8 mouse cellular contexts compared by ENCODE assay signal in the genomic region with DNA sequence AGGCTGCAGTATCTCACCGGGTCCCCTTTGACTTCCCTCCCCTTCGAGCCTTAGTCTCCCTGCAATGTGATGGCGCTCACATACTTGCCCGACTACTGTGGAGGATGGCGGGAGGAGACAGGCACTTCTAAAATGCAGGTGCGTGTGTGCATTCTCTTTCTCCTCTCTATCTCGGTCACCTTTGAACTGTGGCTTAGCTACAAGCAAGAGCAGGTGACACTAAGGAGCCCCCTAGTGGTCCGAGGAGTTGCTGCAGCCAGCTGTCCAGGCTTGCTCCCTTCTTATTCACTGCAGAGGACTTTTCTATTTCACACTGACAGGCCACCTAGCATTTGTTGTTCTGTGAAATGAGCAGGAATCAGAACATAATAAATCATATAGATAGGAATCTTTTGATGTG. TPM values are rescaled to one million over a fixed set of nuclear protein-coding genes. Genes with fewer than 3 reads are reported as not detected.
A peak's percentile ranks its signal among the peaks of the same experiment; 100 is the strongest.
DNase-seq lines count a peak whose midpoint lies in the region; ATAC-seq lines count a peak whose summit lies in the region.

No protein-coding gene starts in this region.

- H3K36me3 ChIP-seq in intestine, embryonic 14.5 days (ENCODE audit: control insufficient read depth, insufficient read depth, low read length), result no peaks in the 10 kb centered on the region
- H3K36me3 ChIP-seq in limb, embryonic 10.5 days, result no peaks in the 10 kb centered on the region
- H3K36me3 ChIP-seq in midbrain, embryonic 11.5 days (ENCODE audit: control insufficient read depth, insufficient read depth, low read length), result no peaks in the 10 kb centered on the region
- H3K36me3 ChIP-seq in splenic B cell, adult 2 months (ENCODE audit: control insufficient read depth, insufficient read depth, low read length, poor library complexity, severe bottlenecking), result no peaks in the 10 kb centered on the region

- H3K4me2 ChIP-seq in intestine, embryonic 14.5 days (ENCODE audit: low read length), result peak overlapping the region; percentile 25; the same call in 1 of the 2 replicates
- H3K4me2 ChIP-seq in midbrain, embryonic 11.5 days, result peak overlapping the region; percentile 36

- H3K4me3 ChIP-seq in intestine, embryonic 14.5 days (ENCODE audit: low read depth, low read length), result no peak overlapping the region
- peak overlapping the region; percentile 27 for H3K4me3 ChIP-seq in limb, embryonic 10.5 days
- H3K4me3 ChIP-seq in midbrain, embryonic 11.5 days (ENCODE audit: low read depth, low read length), result no peak overlapping the region

- H3K27me3 ChIP-seq in intestine, embryonic 14.5 days (replicated peaks; ENCODE audit: control insufficient read depth, insufficient read depth, low read length), result no peaks in the 10 kb centered on the region
- H3K27me3 ChIP-seq in limb, embryonic 10.5 days (ENCODE audit: low read depth, poor library complexity, severe bottlenecking), result peaks cover 27% of the 10 kb centered on the region
- no peaks in the 10 kb centered on the region for H3K27me3 ChIP-seq in midbrain, embryonic 11.5 days (ENCODE audit: control insufficient read depth, insufficient read depth, low read length)
- no peaks in the 10 kb centered on the region for H3K27me3 ChIP-seq in splenic B cell, adult 2 months (ENCODE audit: control insufficient read depth, insufficient read depth, low read length, poor library complexity, severe bottlenecking)

- H3K9ac ChIP-seq in intestine, embryonic 14.5 days (ENCODE audit: low read length), result no peak overlapping the region
- H3K9ac ChIP-seq in midbrain, embryonic 11.5 days (ENCODE audit: low read length), result no peak overlapping the region

- peak; percentile 75 for ATAC-seq in intestine, embryonic 14.5 days (replicated peaks; ENCODE audit: low FRiP score, low TSS enrichment, low read depth)
- ATAC-seq in midbrain, embryonic 11.5 days (ENCODE audit: low FRiP score), result peak; percentile 64

- no peak overlapping the region for H3K27ac ChIP-seq in intestine, embryonic 14.5 days (ENCODE audit: low read depth)
- H3K27ac ChIP-seq in limb, embryonic 10.5 days, result no peak overlapping the region
- 0 out of 2 replicates have a peak overlapping the region, but pooled peaks have one; percentile 30 for H3K27ac ChIP-seq in midbrain, embryonic 11.5 days (ENCODE audit: low read depth, low read length)

- peak; percentile 70 for DNase-seq in ovary, postnatal 36 days (ENCODE audit: low spot score)
- DNase-seq in ovary, postnatal 10 days (ENCODE audit: low spot score), result no peak
- peak; percentile 82 to 83 for DNase-seq in cerebellum, postnatal 36 days
- DNase-seq in gastrocnemius, adult 8-10 months (ENCODE audit: low spot score in 2 of 2), result peak; percentile 57 to 67
- peak; percentile 84 for DNase-seq in intestine, embryonic 14.5 days (ENCODE audit: low spot score)
- peak; percentile 84 for DNase-seq in limb, embryonic 10.5 days (ENCODE audit: low spot score)
- DNase-seq in midbrain, embryonic 11.5 days (ENCODE audit: low spot score, missing footprints), result peak; percentile 96
- peak; percentile 67 for DNase-seq in splenic B cell, adult 2 months (ENCODE audit: low read depth, low spot score)

- 0 out of 2 replicates have a peak, but pooled peaks cover 7% of the 10 kb centered on the region for H3K4me1 ChIP-seq in intestine, embryonic 14.5 days (replicated peaks; ENCODE audit: control insufficient read depth, insufficient read depth, low read length)
- H3K4me1 ChIP-seq in limb, embryonic 10.5 days, result peaks cover 18% of the 10 kb centered on the region
- H3K4me1 ChIP-seq in midbrain, embryonic 11.5 days (ENCODE audit: control insufficient read depth, insufficient read depth, low read length), result peaks cover 10% of the 10 kb centered on the region

- H3K9me3 ChIP-seq in intestine, embryonic 14.5 days (ENCODE audit: control insufficient read depth, low read length), result no peaks in the 10 kb centered on the region
- H3K9me3 ChIP-seq in limb, embryonic 10.5 days (replicated peaks), result no peaks in the 10 kb centered on the region
- H3K9me3 ChIP-seq in midbrain, embryonic 11.5 days (ENCODE audit: control insufficient read depth, low read length), result no peaks in the 10 kb centered on the region

- WGBS in intestine, embryonic 14.5 days, result 4% methylated on average over 8 of the region's 8 CpGs
- 5% methylated on average over 8 of the region's 8 CpGs for WGBS in limb, embryonic 10.5 days
- WGBS in midbrain, embryonic 11.5 days, result 8% methylated on average over 8 of the region's 8 CpGs

RNA-seq across cellular contexts. Expression of a gene that starts 13.1 kb away (rescaled TPM):
- total RNA-seq in gastrocnemius, adult 8-10 months (2022), result under 1 TPM; 0.44 to 0.74 (median 0.69) TPM
- polyA plus RNA-seq in intestine, embryonic 14.5 days (2014; fragmentation: Nextera tagmentation; extraction: Ambion mirVana), result 0.28 and 0.67 TPM in 2 replicates
- polyA plus RNA-seq in limb, embryonic 10.5 days (2016; fragmentation: Nextera tagmentation; extraction: Ambion mirVana), result 0.06 and 0.21 TPM in 2 replicates
- 2.7 and 3.5 TPM in 2 replicates for polyA plus RNA-seq in midbrain, embryonic 11.5 days (2014; fragmentation: Nextera tagmentation; extraction: Ambion mirVana)

RNA-seq across cellular contexts. Expression of a gene that starts 17.7 kb away (rescaled TPM):
- 10 to 100 TPM; 41.1 to 49.4 (median 43.5) TPM for total RNA-seq in gastrocnemius, adult 8-10 months (2022)
- polyA plus RNA-seq in intestine, embryonic 14.5 days (2014; fragmentation: Nextera tagmentation; extraction: Ambion mirVana), result 10.9 and 11.2 TPM in 2 replicates
- polyA plus RNA-seq in limb, embryonic 10.5 days (2016; fragmentation: Nextera tagmentation; extraction: Ambion mirVana), result 5.4 and 6.2 TPM in 2 replicates
- polyA plus RNA-seq in midbrain, embryonic 11.5 days (2014; fragmentation: Nextera tagmentation; extraction: Ambion mirVana), result 19.2 and 20.4 TPM in 2 replicates

RNA-seq across cellular contexts. Expression of a gene that starts 41.2 kb away (rescaled TPM):
- under 1 TPM; 0.13 to 0.44 (median 0.19) TPM for total RNA-seq in gastrocnemius, adult 8-10 months (2022)
- polyA plus RNA-seq in intestine, embryonic 14.5 days (2014; fragmentation: Nextera tagmentation; extraction: Ambion mirVana), result 4.7 and 5.1 TPM in 2 replicates
- 1.9 and 2.0 TPM in 2 replicates for polyA plus RNA-seq in limb, embryonic 10.5 days (2016; fragmentation: Nextera tagmentation; extraction: Ambion mirVana)
- 8.6 and 10.2 TPM in 2 replicates for polyA plus RNA-seq in midbrain, embryonic 11.5 days (2014; fragmentation: Nextera tagmentation; extraction: Ambion mirVana)
